ENCODE assay signal across 14 mouse cellular contexts in the genomic region with DNA sequence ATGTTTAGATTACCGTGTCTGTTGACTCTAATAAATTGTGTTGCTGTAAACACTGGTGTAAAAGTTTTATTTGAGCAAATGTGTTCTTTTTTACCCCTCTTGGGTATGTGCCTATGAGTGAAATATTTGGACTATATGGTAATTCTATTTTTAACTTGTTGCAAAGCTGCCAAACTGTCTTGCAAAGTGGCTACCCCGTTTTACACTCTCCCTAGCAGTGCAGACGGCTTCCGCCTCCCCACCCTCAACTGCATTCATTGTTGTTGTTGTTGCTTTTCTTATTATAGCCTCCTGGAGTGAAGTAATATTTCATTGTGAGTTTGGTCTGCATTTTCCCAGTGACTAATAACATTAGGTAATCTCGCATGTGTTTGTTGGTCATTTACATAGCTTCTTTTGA.
"Had no signal": no experiment of that assay in that cellular context is flagged by ENCODE, and none has a peak within 500 bp of the region (broad histone marks: within the 10 kb centered on the region; RNA-seq: fewer than 3 reads in every experiment).

No protein-coding gene starts in this region.

- H3K9me3 ChIP-seq: limb, embryonic 13.5 days; liver, embryonic 15.5 days; lung, embryonic 15.5 days had no signal

- H3K4me3 ChIP-seq: limb, embryonic 13.5 days; liver, embryonic 15.5 days; lung, embryonic 15.5 days; megakaryocyte, embryonic 14.5 days; midbrain, embryonic 12.5 days had no signal

- H3K4me2 ChIP-seq: limb, embryonic 13.5 days; liver, embryonic 11.5 days; liver, embryonic 15.5 days; lung, embryonic 15.5 days; midbrain, embryonic 12.5 days had no signal

- H3K27ac ChIP-seq: limb, embryonic 13.5 days; liver, embryonic 15.5 days; lung, embryonic 15.5 days; macrophage; midbrain, embryonic 12.5 days had no signal

- H3K4me1 ChIP-seq: megakaryocyte, embryonic 14.5 days had no signal

- H3K9ac ChIP-seq: limb, embryonic 13.5 days; liver, embryonic 15.5 days; lung, embryonic 15.5 days; midbrain, embryonic 12.5 days had no signal

- DNase-seq: kidney, adult 2 months; kidney, postnatal 36 days; layer of hippocampus, adult 9-11 months; layer of hippocampus, postnatal 36 days; right cerebral cortex, adult 18-20 months; right cerebral cortex, postnatal 25 days; thymus, postnatal 36 days had no signal

- H3K36me3 ChIP-seq: limb, embryonic 13.5 days; liver, embryonic 15.5 days; lung, embryonic 15.5 days; midbrain, embryonic 12.5 days had no signal
